Mouse (Mus musculus) NIH3T3 (cell line): ENCODE results near the gene Tas2r124.

ENCODE experiments used
- DNase-seq: peaks from one replicate; pipeline ENCODE4 v3.0.0-alpha.2; 2012; ENCODE audit warnings: low read depth

Gene Tas2r124

DNA sequence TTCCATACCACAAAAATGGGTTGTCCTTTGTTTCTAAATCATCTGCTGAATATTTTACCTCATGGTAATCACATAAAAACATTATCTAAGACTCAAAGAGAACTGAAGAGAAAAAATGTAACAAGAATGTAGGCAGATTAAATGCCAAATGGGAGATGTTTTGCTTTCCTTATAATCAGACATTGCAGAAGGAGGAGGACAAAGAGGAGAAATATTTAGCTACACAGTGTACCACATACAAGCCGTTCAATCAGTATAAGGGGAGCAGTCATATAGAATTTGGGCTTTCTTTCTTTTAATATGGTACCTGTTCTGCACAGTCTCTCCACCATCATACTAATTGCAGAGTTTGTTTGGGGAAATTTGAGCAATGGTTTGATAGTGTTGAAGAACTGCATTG is at the start of gene Tas2r124:
Tas2r124 (plus strand) TSS at position 301 of the 400 bp plus-strand sequence.
- DNase-seq, result no peak

DNA sequence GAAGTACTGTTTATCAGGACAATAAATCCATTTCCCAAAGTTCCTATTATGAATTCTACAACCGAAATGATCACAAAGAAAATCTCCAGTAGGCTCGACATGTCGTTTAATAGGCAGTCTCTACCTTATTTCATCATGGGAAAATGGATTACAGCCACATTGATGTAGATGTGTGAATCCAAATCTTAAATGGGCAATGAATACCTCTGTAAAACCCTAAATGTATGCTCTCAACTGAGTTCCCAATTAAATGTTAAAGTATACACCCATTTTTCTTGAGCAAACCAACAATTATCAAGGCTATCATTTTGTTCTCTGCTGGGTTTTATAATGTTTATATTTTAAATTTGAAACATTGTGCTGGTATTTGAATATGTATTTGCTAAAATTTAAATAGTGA is 42.7 kb upstream of the Tas2r124 start, which contains the start of gene Tas2r122:
Tas2r122 (minus strand) TSS at position 101 of the 400 bp plus-strand sequence.
- DNase-seq, result no peak

DNA sequence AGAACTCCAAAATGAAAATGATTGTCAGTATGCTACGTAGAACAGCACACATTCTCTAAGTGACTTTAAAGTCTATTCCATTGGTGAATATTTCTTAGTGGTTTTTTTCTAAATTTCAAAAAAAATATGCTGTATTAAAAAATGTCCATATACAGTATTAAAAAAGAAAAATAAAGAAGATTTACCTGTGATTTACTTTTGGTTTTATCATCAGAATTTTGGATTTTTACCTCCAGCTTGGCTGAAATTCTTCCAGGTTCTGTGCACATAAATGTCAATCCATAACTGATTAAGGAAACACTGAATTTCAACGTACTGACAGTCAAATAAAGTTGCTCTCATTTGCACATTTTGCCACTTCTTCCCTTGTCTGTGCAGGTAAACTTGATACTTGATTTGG is 16.6 kb upstream of the Tas2r124 start, which contains the start of gene Tas2r115:
Tas2r115 (minus strand) TSS at position 101 of the 400 bp plus-strand sequence.
- DNase-seq, result no peak

DNA sequence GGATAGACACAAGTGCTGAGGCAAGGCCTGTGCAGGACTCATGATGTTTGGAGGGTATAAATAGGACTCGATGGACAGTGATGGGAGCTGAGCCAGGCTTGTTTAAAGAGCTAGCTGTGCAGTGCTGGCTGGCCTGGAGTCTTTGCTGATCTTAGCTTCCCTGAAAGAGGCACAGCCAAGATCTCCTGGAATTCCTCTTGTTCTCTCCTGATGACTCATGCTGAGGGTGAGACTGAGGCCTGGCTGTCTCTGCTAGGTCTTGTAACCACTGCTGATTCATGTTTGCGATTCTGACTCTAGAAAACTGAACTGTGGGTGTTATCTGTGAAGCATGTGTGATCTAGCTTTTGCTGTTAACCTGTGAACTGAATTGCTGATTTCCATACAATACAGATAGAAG is 4.3 kb upstream of the Tas2r124 start:
- peak; percentile 26 for DNase-seq

DNA sequence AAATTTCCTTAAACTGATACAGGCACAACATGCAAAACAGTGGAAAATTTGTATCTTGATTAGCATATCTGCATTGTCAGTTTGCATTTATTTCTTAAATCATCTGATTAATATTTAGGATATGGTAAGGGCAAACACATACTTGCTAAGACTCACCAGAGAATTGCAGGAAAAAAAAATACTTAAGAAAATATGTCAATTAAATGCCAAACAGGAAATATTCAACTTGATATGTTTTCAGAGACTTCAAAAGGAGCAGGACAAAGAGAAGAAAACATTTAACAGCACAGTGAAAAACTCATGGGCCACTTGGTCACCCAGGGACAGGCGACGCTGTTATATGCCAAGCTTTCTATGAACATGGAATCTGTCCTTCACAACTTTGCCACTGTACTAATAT is 7.3 kb downstream of the Tas2r124 start, which contains the start of gene Tas2r102:
Tas2r102 (plus strand) TSS at position 301 of the 400 bp plus-strand sequence.
- no peak for DNase-seq

DNA sequence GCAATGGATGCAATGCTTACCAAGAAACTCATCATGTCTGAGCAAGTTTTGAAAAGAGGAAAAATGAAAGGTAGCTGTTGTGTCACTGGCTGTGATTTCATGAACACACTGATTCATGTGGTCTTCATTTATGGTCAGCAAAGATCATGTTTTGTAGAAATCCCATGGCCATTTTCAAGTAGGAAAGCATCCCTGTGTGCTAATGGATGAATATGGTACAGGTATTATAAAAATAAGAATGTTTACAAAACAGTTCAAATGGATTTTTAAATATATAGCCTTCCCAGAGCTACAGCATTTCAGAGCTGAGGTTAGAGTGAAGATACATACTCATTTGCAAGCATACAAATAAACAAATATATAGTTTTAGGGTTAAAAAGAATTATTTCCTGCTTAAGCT is 23.5 kb downstream of the Tas2r124 start, which contains the start of gene Tas2r136:
Tas2r136 (minus strand) TSS at position 101 of the 400 bp plus-strand sequence.
- no peak for DNase-seq

DNA sequence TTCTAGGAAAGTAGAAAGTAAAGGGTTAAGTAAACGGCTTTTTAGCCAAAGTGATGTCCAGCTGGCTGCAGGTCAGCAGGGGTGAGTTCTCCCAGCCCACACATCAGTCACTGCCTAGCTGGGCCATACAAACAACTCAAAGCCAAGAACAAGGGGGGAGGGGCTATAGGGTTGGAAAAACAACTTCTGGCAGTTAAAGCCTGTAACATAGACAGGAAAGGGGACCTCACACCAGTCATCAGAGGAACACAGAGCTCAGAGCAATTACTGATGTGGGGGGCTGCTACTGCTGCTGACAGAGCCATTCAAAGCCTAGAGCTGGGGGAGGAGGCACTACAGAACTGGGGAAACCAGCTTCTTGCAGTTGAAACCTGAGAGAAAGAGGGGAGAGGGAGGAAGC is 40.9 kb downstream of the Tas2r124 start:
- no peak for DNase-seq

DNA sequence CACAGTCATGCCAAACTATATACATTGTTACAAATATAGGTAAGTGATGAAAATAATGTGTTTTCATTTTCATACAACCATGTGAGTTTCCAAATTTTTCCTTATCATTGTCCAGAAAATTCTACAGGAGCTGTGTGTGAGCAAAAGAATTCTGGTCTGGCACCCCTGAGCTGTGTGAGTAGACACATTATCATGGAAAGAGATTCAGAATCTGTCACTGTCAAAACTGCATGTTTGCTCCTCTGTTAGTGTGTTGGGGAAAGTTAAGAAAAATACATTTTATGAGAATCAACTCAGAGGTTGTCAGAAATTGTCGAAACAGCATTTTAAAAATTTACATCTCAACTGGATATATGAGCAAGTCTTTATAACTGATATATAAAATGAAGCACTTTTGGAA is 48.0 kb downstream of the Tas2r124 start, which contains the start of gene Tas2r117:
Tas2r117 (plus strand) TSS at position 301 of the 400 bp plus-strand sequence.
- no peak for DNase-seq
